Mouse (Mus musculus): ENCODE data around the gene Tomm20l. TPM values are rescaled to one million over a fixed set of nuclear protein-coding genes. Genes with fewer than 3 reads are reported as not detected.

The Tomm20l gene
- total RNA-seq (2023), result not detected

DNA sequence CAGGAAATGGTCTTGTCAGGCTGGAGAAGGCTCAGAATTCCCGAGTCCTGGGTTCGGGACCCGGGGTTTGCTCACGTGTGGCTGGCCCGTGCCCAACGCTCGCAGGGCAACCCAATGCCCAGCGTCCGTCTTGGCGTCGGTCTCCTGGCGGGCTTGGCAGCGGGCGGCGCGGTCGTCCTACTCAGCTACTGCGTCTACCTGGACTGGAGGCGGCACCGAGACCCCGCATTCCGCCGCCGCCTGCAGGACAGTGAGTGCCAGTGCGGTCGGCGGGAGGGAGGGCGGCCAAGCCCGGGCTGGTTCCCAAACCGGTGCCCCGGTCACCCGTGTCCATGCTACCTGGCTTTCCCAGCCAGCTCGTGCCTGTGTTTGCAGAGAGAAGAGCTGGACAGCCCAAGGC lies at the start of gene Tomm20l:
Gene Tomm20l (plus strand): TSS at position 98 of the 400 bp plus-strand sequence.

DNA sequence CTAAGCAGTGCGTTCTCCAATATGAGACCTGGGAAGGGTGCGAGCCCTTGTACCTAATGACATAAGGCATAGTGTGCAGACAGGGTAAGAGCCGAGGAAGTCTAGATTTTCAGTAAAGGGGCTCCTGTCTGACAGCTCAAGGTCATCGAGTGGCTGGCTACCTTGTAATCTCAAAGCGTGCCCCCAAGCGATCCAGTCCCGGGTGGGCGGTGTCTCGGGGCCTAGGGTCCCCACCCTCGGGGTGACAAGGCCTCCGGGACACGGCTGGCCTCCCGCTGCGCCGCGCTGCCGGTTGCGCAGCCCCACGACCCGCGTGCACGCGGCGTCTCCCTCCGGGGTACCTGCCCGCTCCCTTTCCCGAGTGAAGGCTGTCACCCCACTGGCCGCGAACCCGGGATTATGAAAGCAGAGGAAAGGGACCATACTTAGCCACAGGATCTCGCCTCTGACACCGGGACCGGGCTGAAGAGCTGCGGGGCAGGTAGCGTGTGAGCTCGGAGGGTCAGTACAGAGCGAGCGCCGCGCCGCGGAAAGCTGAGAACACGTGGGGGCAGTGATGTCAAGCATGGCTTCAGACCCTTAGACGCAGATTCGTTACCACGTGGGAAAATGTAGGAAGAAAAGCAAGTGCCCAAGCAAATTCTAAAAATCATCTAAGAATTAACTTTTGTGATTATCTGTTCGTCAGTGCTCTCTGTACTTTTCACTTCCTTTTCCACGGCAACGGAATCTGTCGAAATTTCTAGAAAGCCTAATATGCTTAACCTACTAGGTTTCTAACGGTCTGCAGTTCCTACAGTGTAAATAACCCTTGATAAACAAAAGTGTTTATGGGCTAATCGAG lies 25.1 kb downstream of the Tomm20l start, which contains the start of the genes Timm9 and 2700049A03Rik:
Gene Timm9 (minus strand): TSS at position 555 of the 844 bp plus-strand sequence.
Gene 2700049A03Rik (plus strand): TSS at position 719 of the 844 bp plus-strand sequence.

Other genes with a start within 250 kb of the Tomm20l start
- 129 TPM for gene Actr10, start 173.6 kb upstream of the Tomm20l start, total RNA-seq (2023)
- 187 TPM for gene Psma3, start 136.8 kb upstream of the Tomm20l start, total RNA-seq (2023)
- gene Arid4a, start 95.4 kb upstream of the Tomm20l start, total RNA-seq (2023), result 89.3 TPM
- gene Timm9, start 25.3 kb downstream of the Tomm20l start, total RNA-seq (2023), result 37.5 TPM
- 19.1 TPM for gene 2700049A03Rik, start 25.4 kb downstream of the Tomm20l start, total RNA-seq (2023)
- gene Dact1, start 198.5 kb downstream of the Tomm20l start, total RNA-seq (2023), result 0.31 TPM